24 mouse cellular contexts compared by ENCODE assay signal in genomic region chr2:11478960-11479359, GRCm38 (mm10).
"Had no signal": no experiment of that assay in that cellular context is flagged by ENCODE, and none has a peak within 500 bp of the region (broad histone marks: within the 10 kb centered on the region; RNA-seq: fewer than 3 reads in every experiment).

No protein-coding gene starts in this region.

- H3K9me3 ChIP-seq: heart, embryonic 13.5 days; heart, embryonic 15.5 days; hindbrain, embryonic 10.5 days; hindbrain, embryonic 12.5 days; intestine, embryonic 15.5 days; limb, embryonic 10.5 days; limb, embryonic 12.5 days had no signal

- H3K4me3 ChIP-seq: heart, adult 2 months; heart, embryonic 13.5 days; heart, embryonic 15.5 days; hindbrain, embryonic 10.5 days; hindbrain, embryonic 12.5 days; intestine, embryonic 15.5 days; layer of hippocampus, adult 2 months; left cerebral cortex, adult 2 months; limb, embryonic 10.5 days; limb, embryonic 12.5 days had no signal

- H3K4me2 ChIP-seq: heart, embryonic 11.5 days; heart, embryonic 13.5 days; heart, embryonic 15.5 days; hindbrain, embryonic 12.5 days; hindbrain, embryonic 14.5 days; intestine, embryonic 15.5 days; limb, embryonic 12.5 days had no signal

- H3K27ac ChIP-seq: heart, adult 2 months; heart, embryonic 13.5 days; heart, embryonic 15.5 days; hindbrain, embryonic 10.5 days; hindbrain, embryonic 12.5 days; hindbrain, embryonic 14.5 days; intestine, embryonic 15.5 days; layer of hippocampus, adult 2 months; left cerebral cortex, adult 2 months; limb, embryonic 10.5 days; limb, embryonic 12.5 days; liver, embryonic 14.5 days had no signal

- H3K4me1 ChIP-seq: heart, embryonic 13.5 days; heart, embryonic 15.5 days; hindbrain, embryonic 10.5 days; hindbrain, embryonic 12.5 days; intestine, embryonic 15.5 days; limb, embryonic 10.5 days; limb, embryonic 12.5 days had no signal

- DNase-seq: gastrocnemius, postnatal 14 days; gastrocnemius, postnatal 36 days; heart, adult 2 months; heart, postnatal 4 days; kidney, adult 18-20 months; kidney, adult 8-10 months; kidney, postnatal 10 days; kidney, postnatal 25 days; kidney, postnatal 4 days; liver had no signal

- H3K9ac ChIP-seq: heart, embryonic 13.5 days; heart, embryonic 15.5 days; hindbrain, embryonic 12.5 days; hindbrain, embryonic 14.5 days; intestine, embryonic 15.5 days; limb, embryonic 12.5 days; liver, embryonic 14.5 days had no signal

- ATAC-seq: hindbrain, embryonic 16.5 days; inflammation-experienced regulatory T-cells, adult 6 months; intestine, embryonic 15.5 days had no signal

- H3K27me3 ChIP-seq: heart, embryonic 13.5 days; heart, embryonic 15.5 days; hindbrain, embryonic 12.5 days; intestine, embryonic 15.5 days; limb, embryonic 12.5 days had no signal
